Mouse (Mus musculus): ENCODE data around the gene Galm. TPM values are rescaled to one million over a fixed set of nuclear protein-coding genes. Genes with fewer than 3 reads are reported as not detected.
A peak's percentile ranks its signal among the peaks of the same experiment; 100 is the strongest.

The Galm gene
- 1 to 10 TPM; 3.2 to 6.1 TPM for total RNA-seq (2021)
- long read RNA-seq, partial matches to known transcripts = 5 of 7 reads
- long read RNA-seq, other reads (novel, unspliced or antisense) = 0 of 7 reads

DNA sequence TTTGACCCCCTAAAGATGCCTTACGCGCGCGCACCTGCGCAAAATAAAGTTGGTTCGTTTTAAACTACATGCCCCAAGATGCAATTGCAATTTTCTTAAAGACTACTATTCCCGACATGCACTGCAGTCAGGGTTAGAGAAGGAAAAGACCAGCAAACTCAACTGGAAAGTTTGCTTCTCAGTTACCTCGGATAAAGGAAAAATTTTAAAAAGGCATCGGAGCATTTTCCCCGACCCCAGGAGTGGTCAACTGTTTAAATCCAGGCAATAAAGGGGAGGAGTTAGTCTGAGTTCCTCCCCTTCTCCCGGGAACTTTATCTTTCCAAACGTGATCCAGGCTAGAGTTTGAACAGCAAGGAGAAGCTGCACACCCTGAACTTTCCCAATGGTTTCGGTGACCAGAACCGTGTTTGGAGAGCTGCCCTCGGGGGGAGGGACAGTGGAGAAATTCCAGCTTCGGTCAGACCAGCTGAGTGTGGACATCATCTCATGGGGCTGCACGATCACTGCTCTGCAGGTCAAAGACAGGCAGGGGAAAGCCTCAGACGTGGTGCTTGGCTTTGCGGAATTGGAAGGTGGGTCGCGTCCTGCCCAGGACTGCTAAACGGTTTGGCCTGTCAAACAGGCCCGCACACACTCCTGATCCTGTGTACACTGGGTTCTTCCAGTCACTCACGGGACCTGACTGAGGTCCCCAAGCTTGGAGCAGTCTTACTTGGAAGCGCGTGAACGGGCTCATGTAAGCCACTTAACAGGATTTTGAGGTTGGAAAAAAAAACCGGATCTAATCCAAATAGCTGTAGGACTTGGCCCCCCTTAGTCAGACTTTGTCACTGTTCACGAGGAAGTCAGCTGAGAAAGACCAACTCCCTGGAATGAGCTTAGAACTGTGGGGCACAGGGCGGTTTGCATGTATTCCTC, at the start of gene Galm:
TSS of gene Galm (plus strand) at position 141 of the 921 bp plus-strand sequence.
- peak in 1 of 2 experiments; percentile 62 for DNase-seq (ENCODE audit: low spot score in 2 of 2)

DNA sequence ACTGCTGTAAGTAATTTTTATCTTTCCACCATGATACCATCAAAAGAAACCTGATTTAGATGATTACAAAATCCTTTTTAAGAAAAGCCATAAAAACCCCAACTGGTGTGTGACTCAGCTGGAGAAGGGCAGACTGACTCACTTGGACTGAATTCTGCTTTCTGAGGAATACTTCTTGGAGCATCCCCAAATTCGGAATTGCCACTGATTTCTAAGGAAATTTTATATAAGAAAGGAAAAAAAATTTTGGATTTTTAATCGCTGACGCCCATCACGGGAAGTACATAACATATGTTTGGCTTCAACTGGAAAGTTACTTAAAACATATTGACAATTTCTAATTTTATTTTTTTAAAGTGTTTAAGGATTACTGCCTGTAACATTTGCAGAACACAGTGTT, 48.5 kb upstream of the Galm start:
- DNase-seq (ENCODE audit: low spot score in 2 of 2) = peak in 1 of 2 experiments; percentile 66

GRCm38 (mm10) chr17:80083223-80083622, 44.0 kb upstream of the Galm start:
- DNase-seq (ENCODE audit: low spot score in 2 of 2) = no peak

- peak in 1 of 2 experiments; percentile 55 for DNase-seq (ENCODE audit: low spot score in 2 of 2)
Observed at GRCm38 (mm10) chr17:80084424-80084823, 42.8 kb upstream of the Galm start.

- peak in 1 of 2 experiments; percentile 62 for DNase-seq (ENCODE audit: low spot score in 2 of 2)
Observed at GRCm38 (mm10) chr17:80086591-80086990, 40.7 kb upstream of the Galm start.

- DNase-seq (ENCODE audit: low spot score in 2 of 2) = no peak
Observed at GRCm38 (mm10) chr17:80088168-80088567, 39.1 kb upstream of the Galm start.

DNA sequence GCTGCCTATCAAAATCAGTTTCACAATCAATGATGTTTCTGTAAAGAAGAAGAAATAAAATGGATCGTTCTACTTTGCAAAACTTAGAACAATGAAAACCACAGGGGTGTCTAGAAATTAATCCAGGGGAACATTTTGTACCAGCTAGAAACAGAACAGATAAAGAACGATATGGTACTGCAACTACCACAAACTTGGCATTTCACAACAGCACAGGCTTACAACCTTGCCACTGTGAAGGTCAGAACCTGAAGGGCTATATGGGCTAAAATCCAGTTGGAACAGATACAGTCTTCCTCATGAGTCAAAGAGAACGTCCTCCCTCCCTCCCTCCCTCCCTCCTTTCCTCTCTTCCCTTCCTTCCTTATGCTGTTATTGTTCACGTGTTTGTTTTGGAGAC, 36.7 kb upstream of the Galm start:
- no peak for DNase-seq (ENCODE audit: low spot score in 2 of 2)

DNA sequence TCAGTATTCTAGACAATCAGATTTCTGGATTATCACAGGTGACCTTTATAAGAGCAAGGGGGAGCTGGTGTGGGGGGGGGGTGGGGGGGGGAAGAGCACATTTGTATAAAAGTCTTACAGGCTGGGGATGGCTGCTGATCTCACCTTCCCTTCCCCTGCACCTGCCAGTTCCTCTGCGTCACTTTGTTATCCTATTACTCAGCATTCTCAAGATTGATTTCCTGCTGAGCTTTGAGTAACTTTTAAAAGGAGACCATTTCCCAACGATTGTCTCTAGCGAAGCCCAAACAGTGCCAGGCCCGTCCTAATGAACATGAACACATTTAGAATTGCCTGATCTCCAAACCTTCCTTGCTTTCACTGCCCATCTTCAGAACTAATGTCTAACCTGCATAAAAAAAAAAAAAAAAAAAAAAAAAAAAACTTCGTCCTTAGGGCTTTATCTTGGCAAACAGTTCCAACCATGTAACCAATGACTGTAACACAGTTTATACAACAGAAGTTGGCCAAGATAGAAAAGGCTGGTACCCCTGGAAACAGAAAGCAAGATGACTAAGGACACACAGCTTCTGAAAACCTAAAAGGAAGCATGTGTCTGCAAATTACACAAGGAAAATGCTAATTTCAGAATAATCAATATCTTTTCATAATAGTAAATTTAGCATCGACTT, 35.3 kb upstream of the Galm start:
- DNase-seq (ENCODE audit: low spot score in 2 of 2) = no peak

DNA sequence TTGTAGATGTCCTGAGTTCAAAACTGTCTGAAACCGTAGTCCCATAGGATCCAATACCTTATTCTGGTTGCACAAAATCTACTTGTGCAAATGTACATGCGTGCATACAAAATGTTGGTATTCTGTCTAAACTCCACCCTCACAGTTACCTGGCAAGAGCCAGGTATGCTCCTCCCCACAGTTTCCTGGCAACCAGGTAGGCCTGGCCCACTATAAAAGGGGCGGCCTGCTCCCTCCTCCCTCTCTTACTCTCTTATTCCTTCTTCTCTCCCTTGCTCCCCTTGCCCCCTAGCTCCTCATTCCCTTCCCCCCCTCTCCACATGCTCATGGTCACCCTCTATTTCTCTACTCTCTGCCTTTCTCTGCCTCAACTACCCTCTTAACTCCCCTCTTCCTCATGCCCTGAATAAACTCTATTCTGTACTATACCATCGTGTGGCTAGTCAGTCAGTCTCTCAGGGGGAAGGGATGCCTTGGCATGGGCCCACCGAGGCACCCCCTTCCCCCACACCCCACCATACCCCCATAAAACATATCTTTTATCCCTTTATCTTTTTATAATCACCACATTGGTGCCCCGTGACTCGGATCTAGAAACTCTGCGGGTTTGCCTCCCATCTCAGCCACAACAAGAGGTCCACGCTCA, 31.9 kb upstream of the Galm start:
- DNase-seq (ENCODE audit: low spot score in 2 of 2) = no peak

- DNase-seq (ENCODE audit: low spot score in 2 of 2) = peak; percentile 30 to 63
Observed at GRCm38 (mm10) chr17:80096043-80096719, 31.1 kb upstream of the Galm start.

GRCm38 (mm10) chr17:80096720-80097114, 30.6 kb upstream of the Galm start:
- no peak for DNase-seq (ENCODE audit: low spot score in 2 of 2)

DNA sequence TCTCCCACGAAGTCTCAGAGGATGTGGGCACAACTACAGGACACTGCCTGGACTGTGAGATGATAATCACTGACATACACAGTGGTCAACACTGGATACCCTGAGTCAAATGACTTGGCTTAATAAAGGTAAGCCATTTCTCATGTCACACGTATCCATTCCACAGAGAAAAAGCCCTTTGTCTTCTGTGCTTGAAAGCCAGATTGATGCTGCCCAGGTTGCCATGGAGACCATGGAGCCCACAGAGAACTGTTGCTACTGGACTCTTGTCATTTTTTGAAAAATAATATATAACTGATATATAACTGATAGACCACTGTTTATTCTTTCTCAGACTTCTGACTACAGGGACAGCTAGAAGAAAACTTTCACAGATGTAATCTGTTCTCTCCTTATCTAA, 30.1 kb upstream of the Galm start:
- peak in 1 of 2 experiments; percentile 27 for DNase-seq (ENCODE audit: low spot score in 2 of 2)

GRCm38 (mm10) chr17:80099823-80100222, 27.4 kb upstream of the Galm start:
- no peak for DNase-seq (ENCODE audit: low spot score in 2 of 2)

DNA sequence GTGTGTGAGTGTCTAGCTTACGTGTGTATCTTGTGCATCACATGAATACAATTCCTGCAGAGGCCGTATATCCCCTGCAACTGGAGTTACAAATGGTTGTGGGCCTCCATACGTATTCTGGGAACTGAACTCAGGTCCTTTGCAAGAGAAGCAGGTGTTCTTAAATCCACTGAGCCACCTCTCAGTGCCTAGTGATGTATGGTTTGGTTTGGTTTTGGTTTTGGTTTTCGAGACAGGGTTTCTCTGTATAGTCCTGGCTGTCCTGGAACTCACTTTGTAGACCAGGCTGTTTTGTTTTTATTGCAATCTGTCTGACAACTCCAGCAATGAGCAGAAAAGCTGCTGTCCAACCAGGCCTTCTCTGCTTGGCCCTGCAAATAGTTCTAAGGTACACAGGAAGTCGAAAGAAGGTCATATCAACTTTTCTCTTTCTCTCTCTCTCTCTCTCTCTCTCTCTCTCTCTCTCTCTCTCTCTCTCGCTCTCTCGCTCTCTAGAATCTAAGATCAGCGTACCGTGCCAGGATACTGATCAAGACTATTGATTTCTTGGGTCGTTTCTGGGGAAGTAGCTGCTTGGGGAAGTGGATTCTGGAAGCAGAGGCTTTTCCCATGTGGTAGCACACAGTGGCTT, 21.8 kb upstream of the Galm start:
- no peak for DNase-seq (ENCODE audit: low spot score in 2 of 2)

GRCm38 (mm10) chr17:80112665-80113305, 14.5 kb upstream of the Galm start:
- DNase-seq (ENCODE audit: low spot score in 2 of 2) = no peak

- DNase-seq (ENCODE audit: low spot score in 2 of 2) = no peak
Observed at GRCm38 (mm10) chr17:80113468-80113867, 13.8 kb upstream of the Galm start.

- no peak for DNase-seq (ENCODE audit: low spot score in 2 of 2)
Observed at GRCm38 (mm10) chr17:80120396-80120795, 6.9 kb upstream of the Galm start.

DNA sequence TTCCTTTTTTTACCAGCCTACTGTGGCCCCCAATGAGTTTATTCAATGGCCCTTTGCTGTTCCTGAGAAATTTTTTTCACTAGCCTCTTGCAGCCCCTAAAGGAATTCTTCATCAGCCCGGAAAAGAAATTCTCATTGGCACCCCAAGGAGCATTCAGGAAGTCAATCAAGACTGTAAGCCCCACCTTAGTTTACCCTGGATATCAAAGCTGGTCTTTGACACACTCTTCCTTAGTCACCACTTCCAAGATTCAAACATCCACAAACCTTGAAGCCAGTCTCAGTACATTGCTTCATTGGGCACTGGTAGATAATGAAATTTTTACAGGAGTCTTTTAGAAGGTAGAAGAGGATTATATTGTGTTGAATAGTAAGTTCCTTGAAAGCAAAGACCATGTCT, 5.4 kb upstream of the Galm start:
- no peak for DNase-seq (ENCODE audit: low spot score in 2 of 2)

DNA sequence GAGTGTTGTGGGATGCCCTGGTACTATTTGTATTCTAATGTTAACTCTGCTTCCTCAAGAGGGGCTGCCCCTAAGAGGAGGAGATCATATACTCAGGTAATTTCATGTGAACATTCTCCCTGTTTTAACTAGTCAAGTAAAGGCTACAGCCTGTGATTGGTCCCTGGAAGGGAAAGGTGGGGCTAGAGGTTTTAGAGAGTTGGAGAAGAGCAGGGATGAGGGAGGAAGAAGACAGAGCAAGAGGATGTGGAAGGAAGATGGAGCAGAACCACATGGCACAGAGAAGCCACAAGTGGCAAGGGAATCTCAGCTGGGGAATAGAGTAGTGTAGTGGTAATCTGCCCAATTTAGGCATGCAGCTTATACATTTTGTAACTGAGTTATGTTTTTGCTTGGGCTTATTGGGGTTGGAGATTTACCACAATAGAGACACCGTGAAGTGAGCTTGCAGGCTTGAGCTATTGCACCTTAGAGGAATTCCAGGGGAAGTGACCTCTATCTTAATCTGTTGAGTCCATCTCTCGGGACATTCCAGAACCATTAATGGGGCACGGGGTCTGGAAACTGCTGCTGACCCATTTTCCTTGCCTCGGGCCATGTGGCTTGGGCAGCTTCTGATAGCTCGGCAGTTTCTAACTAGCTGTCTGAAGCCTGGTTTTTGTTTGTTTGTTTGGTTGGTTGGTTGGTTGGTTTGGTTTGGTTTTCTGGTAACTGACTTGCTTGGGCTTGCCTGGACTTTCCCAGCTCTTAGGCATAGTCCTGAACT, 2.1 kb upstream of the Galm start:
- no peak for DNase-seq (ENCODE audit: low spot score in 2 of 2)

Data from layer of hippocampus, adult 18-20 months (tissue).